Mouse (Mus musculus) myocyte (in vitro differentiated cells): ENCODE measurements around the gene Olfr901.

Experiments used
- E2F4 ChIP-seq: IDR thresholded peaks from one replicate; pipeline ENCODE4 v1.6.1; 2011; ENCODE audit warnings: mild to moderate bottlenecking, control low read depth, moderate library complexity; ENCODE audit not compliant: insufficient read depth
- MAX ChIP-seq: IDR thresholded peaks from one replicate; pipeline ENCODE4 v1.6.1; 2011; ENCODE audit warnings: low read depth, mild to moderate bottlenecking, control low read depth
- MYOG ChIP-seq, 3 experiments: IDR thresholded peaks; one replicate each; pipeline ENCODE4 v1.6.1; 2011; ENCODE audit warnings: control low read depth in 2 of 3, low read depth in 2 of 3, mild to moderate bottlenecking in 2 of 3; ENCODE audit not compliant: insufficient read length in 2 of 3, control insufficient read depth in 1 of 3, insufficient read depth in 1 of 3
- POLR2A ChIP-seq: IDR thresholded peaks from one replicate; pipeline ENCODE4 v1.6.1; 2011; ENCODE audit warnings: low read depth, mild to moderate bottlenecking, control low read depth, moderate library complexity; ENCODE audit not compliant: insufficient read length
- POLR2AphosphoS2 ChIP-seq: IDR thresholded peaks from one replicate; pipeline ENCODE4 v1.6.1; 2011; ENCODE audit warnings: low read depth, control low read depth; ENCODE audit not compliant: insufficient read length
- REST ChIP-seq: IDR thresholded peaks from one replicate; pipeline ENCODE4 v1.6.1; 2011; ENCODE audit warnings: mild to moderate bottlenecking, control low read depth, moderate library complexity; ENCODE audit not compliant: insufficient read depth, insufficient read length
- SRF ChIP-seq: IDR thresholded peaks from one replicate; pipeline ENCODE4 v1.6.1; 2011; ENCODE audit warnings: low read depth; ENCODE audit not compliant: control insufficient read depth, insufficient read length
- TCF12 ChIP-seq: IDR thresholded peaks from one replicate; pipeline ENCODE4 v1.6.1; 2011; ENCODE audit warnings: mild to moderate bottlenecking, control low read depth; ENCODE audit not compliant: poor library complexity, insufficient read depth, severe bottlenecking
- TCF3 ChIP-seq: IDR thresholded peaks from one replicate; pipeline ENCODE4 v1.6.1; 2011; ENCODE audit warnings: low read depth, control low read depth; ENCODE audit not compliant: insufficient read length
- USF1 ChIP-seq: IDR thresholded peaks from one replicate; pipeline ENCODE4 v1.6.1; 2011; ENCODE audit warnings: low read depth, mild to moderate bottlenecking, control low read depth, moderate library complexity

GRCm38 (mm10) chr9:38447352-38447751 lies 18.1 kb downstream of the Olfr901 start, which contains the start of gene Olfr902:
- TF ChIP-seq USF1 (no peak), POLR2A (no peak), REST (no peak), MAX (no peak), E2F4 (no peak), SRF (no peak), TCF12 (no peak), POLR2AphosphoS2 (no peak), MYOG (IDR thresholded peaks at IDR 0.05; ENCODE audit: control insufficient read depth in 1 of 3, insufficient read depth in 1 of 3, insufficient read length in 2 of 3, low read depth in 2 of 3) (no peak), TCF3 (no peak)
